7 mouse cellular contexts compared by ENCODE assay signal in the genomic region with DNA sequence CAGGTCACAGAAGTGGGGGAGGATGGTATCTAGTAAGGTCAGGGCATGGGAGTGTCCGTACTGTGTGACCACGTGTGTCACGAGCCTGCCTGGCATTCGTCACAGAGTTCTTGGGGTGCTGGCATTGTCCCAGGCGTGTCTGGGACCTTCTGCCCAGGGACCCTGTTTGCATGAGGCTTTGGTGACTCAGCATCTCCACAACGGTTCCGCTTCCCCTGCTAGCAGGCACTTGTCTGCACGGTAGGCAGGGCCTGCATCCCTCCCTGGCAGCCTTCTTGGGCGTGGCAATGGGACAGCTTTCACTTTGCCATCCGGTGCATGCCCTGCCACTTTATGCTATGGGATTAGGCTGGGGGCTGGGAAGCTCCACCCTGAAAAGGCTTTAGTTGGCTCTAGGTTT. TPM values are rescaled to one million over a fixed set of nuclear protein-coding genes. Genes with fewer than 3 reads are reported as not detected.
A peak's percentile ranks its signal among the peaks of the same experiment; 100 is the strongest.
DNase-seq lines count a peak whose midpoint lies in the region; ATAC-seq and TF ChIP-seq lines count a peak whose summit lies in the region.

No protein-coding gene starts in this region.

- H3K9me3 ChIP-seq in forebrain, embryonic 10.5 days = no peaks in the 10 kb centered on the region

- peak; percentile 22 to 48 for DNase-seq in left cerebral cortex, postnatal 14 days (ENCODE audit: low spot score in 2 of 2)
- DNase-seq in left cerebral cortex, adult 11 months (ENCODE audit: low spot score) = no peak
- DNase-seq in liver, adult 2 months (ENCODE audit: extremely low read depth, low read depth, low spot score) = peak; percentile 28
- no peak for DNase-seq in forebrain, embryonic 10.5 days (ENCODE audit: extremely low spot score, low spot score)
- DNase-seq in embryo, embryonic 9.5 days (ENCODE audit: extremely low spot score) = no peak

- peak overlapping the region; percentile 27 for H3K27ac ChIP-seq in bone marrow, adult 2 months (ENCODE audit: control insufficient read depth, insufficient read depth, low read depth, low read length, poor library complexity)
- no peak overlapping the region for H3K27ac ChIP-seq in liver, adult 2 months (replicated peaks; ENCODE audit: insufficient read depth, low read depth, low read length)
- no peak overlapping the region for H3K27ac ChIP-seq in forebrain, embryonic 10.5 days

- H3K9ac ChIP-seq in liver, adult 2 months (ENCODE audit: low read depth, low read length) = no peak overlapping the region

- no peaks in the 10 kb centered on the region for H3K27me3 ChIP-seq in liver, adult 2 months (ENCODE audit: control insufficient read depth, insufficient read depth, low read length)
- H3K27me3 ChIP-seq in forebrain, embryonic 10.5 days (ENCODE audit: poor library complexity, severe bottlenecking) = no peaks in the 10 kb centered on the region

- peak overlapping the region; percentile 1 for H3K4me3 ChIP-seq in bone marrow, adult 2 months (replicated peaks; ENCODE audit: control insufficient read depth, low read depth, low read length)
- no peak overlapping the region for H3K4me3 ChIP-seq in liver, adult 2 months (ENCODE audit: insufficient read depth, low read depth, low read length)
- no peak overlapping the region for H3K4me3 ChIP-seq in forebrain, embryonic 10.5 days

- ATAC-seq in neutrophil, adult 5-6 weeks (ENCODE audit: extremely low read depth, insufficient number of reproducible peaks, low FRiP score, poor library complexity, severe bottlenecking) = peak; percentile 86

- H3K79me2 ChIP-seq in liver, adult 2 months (ENCODE audit: control insufficient read depth, insufficient read depth, low read length) = no peaks in the 10 kb centered on the region

- peaks cover 14% of the 10 kb centered on the region for H3K4me1 ChIP-seq in bone marrow, adult 2 months (ENCODE audit: control insufficient read depth, insufficient read depth, low read length)
- no peaks in the 10 kb centered on the region for H3K4me1 ChIP-seq in liver, adult 2 months (ENCODE audit: control insufficient read depth, insufficient read depth, low read length)
- H3K4me1 ChIP-seq in forebrain, embryonic 10.5 days = 0 out of 2 replicates have a peak, but pooled peaks cover 3% of the 10 kb centered on the region

- intact Hi-C loops in left cerebral cortex, postnatal 14 days (cut with DNase I) = no loop called here

- TF ChIP-seq CTCF in bone marrow, adult 2 months (IDR thresholded peaks at IDR 0.05; ENCODE audit: control insufficient read depth, insufficient read depth, low read length) = no peak
- no peak for TF ChIP-seq CTCF in liver, adult 2 months (IDR thresholded peaks at IDR 0.05; ENCODE audit: low read depth, low read length)

- no peaks in the 10 kb centered on the region for H3K36me3 ChIP-seq in liver, adult 2 months (ENCODE audit: control insufficient read depth, insufficient read depth, low read length)
- no peaks in the 10 kb centered on the region for H3K36me3 ChIP-seq in forebrain, embryonic 10.5 days (replicated peaks)

- no peak for TF ChIP-seq POLR2A in bone marrow, adult 2 months (IDR thresholded peaks at IDR 0.05; ENCODE audit: borderline replicate concordance, control insufficient read depth, low read depth, low read length)
- TF ChIP-seq POLR2A in liver, adult 2 months (IDR thresholded peaks at IDR 0.05; ENCODE audit: extremely low read depth, insufficient read depth, low read length) = no peak

- 2% methylated on average over 10 of the region's 10 CpGs for WGBS in bone marrow, adult 2 months
- 73% methylated on average over 10 of the region's 10 CpGs for WGBS in liver, adult 2 months
- 81% methylated on average over 10 of the region's 10 CpGs for WGBS in forebrain, embryonic 10.5 days

RNA-seq across cellular contexts. Expression of a gene that starts 27.9 kb away (rescaled TPM):
- total RNA-seq in left cerebral cortex, postnatal 14 days (2021) = 1 to 10 TPM in 1 of 2 experiments, under 1 TPM in 1; 0.47 to 1.5 TPM
- 4.7 and 4.8 TPM in 2 replicates for polyA plus RNA-seq in bone marrow, adult 2 months (2011; ENCODE audit: insufficient read depth, insufficient read length, low replicate concordance, missing spikeins)
- 21.3 and 26.5 TPM in 2 replicates for total RNA-seq in liver, adult 2 months (2014; rRNA removed)
- polyA plus RNA-seq in liver, adult 2 months (2012; rRNA removed) = 24.9 and 28.6 TPM in 2 replicates
- 64.6 and 79.0 TPM in 2 replicates for total RNA-seq in neutrophil, adult 5-6 weeks (2017)
- 0.43 and 0.84 TPM in 2 replicates for polyA plus RNA-seq in forebrain, embryonic 10.5 days (2016; fragmentation: Nextera tagmentation; extraction: Ambion mirVana)

RNA-seq across cellular contexts. Expression of a gene that starts 38.2 kb away (rescaled TPM):
- 10 to 100 TPM; 34.1 to 37.3 TPM for total RNA-seq in left cerebral cortex, postnatal 14 days (2021)
- polyA plus RNA-seq in bone marrow, adult 2 months (2011; ENCODE audit: insufficient read depth, insufficient read length, low replicate concordance, missing spikeins) = 6.0 and 8.1 TPM in 2 replicates
- 0.83 and 1.5 TPM in 2 replicates for total RNA-seq in liver, adult 2 months (2014; rRNA removed)
- polyA plus RNA-seq in liver, adult 2 months (2012; rRNA removed) = 0.76 and 1.0 TPM in 2 replicates
- 26.6 and 36.5 TPM in 2 replicates for total RNA-seq in neutrophil, adult 5-6 weeks (2017)
- 2.1 and 2.8 TPM in 2 replicates for polyA plus RNA-seq in forebrain, embryonic 10.5 days (2016; fragmentation: Nextera tagmentation; extraction: Ambion mirVana)

Comparison
In these comparisons a context has a peak if more than half of its experiments do, and no peak if none do; other contexts are left out.
1. DNase-seq: peak in left cerebral cortex, postnatal 14 days (2 of 2) and liver, adult 2 months (single experiment); none in left cerebral cortex, adult 11 months (single experiment), forebrain, embryonic 10.5 days (single experiment) and embryo, embryonic 9.5 days (single experiment).
2. RNA of a gene that starts 38.2 kb away (total RNA-seq): 34.1 to 37.3 TPM in left cerebral cortex, postnatal 14 days and 26.6 to 36.5 TPM in neutrophil, adult 5-6 weeks; 0.83 to 1.5 TPM in liver, adult 2 months; every median in the first group is over 10 times any median in the second.